Mouse (Mus musculus) brain, embryonic 14.5 days (tissue): Measurements from ENCODE around the gene Rad51b.

Experiments used
- CTCF ChIP-seq: fragments of 200-500 bp; IDR thresholded peaks from 2 replicates; pipeline ENCODE4 v1.5.1; 2012; ENCODE audit warnings: inconsistent platforms, mild to moderate bottlenecking, moderate library complexity, borderline replicate concordance; ENCODE audit not compliant: insufficient read depth, insufficient read length; ENCODE audit errors: extremely low read depth
- POLR2A ChIP-seq: fragments of 200-500 bp; IDR thresholded peaks from 2 replicates; pipeline ENCODE4 v1.6.1; 2012; ENCODE audit warnings: mild to moderate bottlenecking, inconsistent platforms, borderline replicate concordance; ENCODE audit not compliant: poor library complexity, insufficient read depth, insufficient read length, severe bottlenecking; ENCODE audit errors: extremely low read depth

- TF ChIP-seq CTCF (no peak), POLR2A (no peak)
Measured at GRCm38 (mm10) chr12:79768741-79769322, 471.8 kb downstream of the Rad51b start.
